Mouse (Mus musculus): ENCODE measurements at regions not wholly inside any gene's neighbourhood (a gene's known extent, or its start where the extent isn't known, plus 50 kb on each side); places are given as distances from the start of the nearest gene placed in this dataset.

DNA sequence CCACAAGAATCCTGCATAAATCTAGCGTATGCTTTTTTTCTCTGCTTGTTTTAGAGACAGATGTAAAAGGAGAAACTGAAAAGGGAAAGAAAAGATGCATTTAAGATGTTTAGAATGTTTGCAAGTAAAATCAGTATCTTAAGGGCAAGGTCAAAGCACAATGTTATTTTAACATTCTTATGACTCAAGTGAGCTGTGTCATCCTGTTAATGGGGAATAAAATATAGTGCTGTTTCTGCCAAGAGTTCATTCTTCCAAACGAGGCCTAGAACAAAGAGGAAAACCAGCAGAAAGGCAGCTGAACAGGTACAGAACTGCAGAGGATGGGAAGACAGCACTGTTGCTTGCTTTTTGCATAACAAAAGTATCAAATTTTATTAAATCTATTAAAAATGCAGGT is 156.7 kb upstream of the Tmtc1 start:
- no peak for DNase-seq (ENCODE audit: low spot score in 2 of 2)

DNA sequence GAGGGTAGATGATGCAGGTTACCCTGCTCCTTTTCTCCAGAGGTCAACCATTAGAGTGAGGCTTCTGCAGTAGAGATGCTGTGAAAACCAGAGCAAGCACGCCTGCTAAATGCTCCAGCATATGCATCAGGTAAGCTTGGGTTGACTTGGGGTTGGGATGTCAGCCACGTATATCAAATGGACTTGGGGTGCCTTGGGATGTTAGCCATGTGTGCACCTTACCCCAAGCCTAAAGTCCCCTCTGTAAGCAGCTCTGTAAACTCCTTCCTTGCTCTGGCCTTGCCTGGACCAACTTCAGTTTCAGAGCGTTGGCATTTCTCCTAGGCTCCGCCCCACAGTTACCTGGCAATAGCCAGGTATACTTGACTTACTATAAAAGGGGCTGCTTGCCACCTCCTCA is 155.3 kb upstream of the Tmtc1 start:
- no peak for DNase-seq (ENCODE audit: low spot score in 2 of 2)

DNA sequence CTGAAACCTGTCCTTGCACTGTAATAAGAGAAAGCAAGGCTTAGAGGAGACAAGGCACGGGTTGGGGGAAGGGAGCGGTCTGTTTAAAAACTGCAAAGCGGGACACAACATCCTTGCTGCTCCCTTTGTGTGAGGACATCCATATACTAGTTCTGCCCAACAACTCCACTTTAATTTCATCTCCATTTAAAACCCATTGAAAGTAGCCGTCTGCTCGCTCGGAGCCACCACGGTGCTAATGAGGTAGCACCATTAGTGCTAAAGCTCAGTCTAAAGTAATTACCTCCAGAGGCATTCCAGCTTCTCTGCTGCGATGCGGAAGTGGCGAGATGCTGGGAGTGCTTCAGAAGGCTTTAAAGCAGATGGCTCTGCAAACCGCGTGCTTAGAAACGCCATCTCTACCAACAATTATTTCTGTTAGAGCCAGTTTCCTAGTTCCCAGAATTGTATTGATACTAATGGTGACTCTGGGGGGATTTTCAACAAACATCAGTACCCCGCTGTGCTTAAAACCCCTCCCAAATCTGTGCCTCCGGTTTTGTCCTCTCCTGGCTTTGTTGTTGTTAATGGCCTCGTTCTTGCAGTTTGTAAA is 154.7 kb upstream of the Tmtc1 start:
- DNase-seq (ENCODE audit: low spot score in 2 of 2): peak in 1 of 2 experiments; percentile 22

DNA sequence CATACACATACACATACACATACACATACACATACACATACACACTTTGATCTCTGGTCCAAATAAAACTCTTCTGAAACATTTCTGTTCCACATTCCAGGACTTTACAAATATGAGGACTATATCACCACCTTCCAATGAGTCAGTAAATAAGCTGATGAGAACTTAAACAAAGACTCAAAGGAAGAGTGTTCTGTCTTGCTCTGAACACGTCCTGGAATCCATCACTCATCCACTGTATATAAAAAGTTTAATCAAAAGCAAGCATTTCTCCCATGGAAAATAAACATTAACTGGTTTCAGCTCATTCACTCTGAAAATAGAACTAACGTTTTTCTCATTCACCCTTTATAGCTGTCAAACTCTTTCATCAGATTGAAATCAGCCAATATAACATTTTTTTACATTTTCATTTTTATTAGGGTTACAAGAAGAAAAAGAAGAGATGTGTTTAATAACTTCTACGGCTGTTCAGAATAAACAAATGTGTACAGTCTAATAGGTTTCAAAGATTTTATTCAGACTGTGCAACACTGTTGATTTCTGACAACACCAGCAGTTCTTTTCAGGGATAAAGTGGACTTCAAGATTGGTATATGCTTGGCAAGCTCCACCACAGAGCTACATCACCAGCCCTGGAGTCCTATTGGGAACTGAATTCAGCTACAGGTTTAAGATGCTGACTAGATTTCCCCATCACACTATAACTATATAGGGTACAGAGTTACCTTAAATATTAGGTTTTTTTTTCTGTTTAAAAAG is 151.0 kb upstream of the Tmtc1 start:
- no peak for DNase-seq (ENCODE audit: low spot score in 2 of 2)

DNA sequence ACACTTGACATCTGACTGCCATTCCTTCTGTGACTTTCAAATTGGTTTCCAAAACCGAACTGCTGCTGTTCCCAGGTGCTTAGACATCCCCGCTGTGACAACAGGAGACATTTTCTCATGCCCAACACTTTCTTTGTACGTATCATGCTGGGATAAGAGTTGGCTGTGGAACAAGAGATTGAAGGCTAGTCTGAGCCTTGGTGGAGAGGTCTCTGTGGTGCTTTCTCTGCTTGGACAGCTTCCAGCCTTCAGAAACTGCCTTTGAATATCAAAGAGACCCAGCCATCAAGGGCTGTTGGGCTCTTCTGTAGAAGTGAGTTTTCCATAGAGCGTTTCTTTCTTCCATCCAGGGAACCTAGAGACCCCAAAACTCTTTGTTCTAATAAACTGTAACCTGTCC is 144.8 kb upstream of the Tmtc1 start:
- DNase-seq (ENCODE audit: low spot score in 2 of 2): no peak

DNA sequence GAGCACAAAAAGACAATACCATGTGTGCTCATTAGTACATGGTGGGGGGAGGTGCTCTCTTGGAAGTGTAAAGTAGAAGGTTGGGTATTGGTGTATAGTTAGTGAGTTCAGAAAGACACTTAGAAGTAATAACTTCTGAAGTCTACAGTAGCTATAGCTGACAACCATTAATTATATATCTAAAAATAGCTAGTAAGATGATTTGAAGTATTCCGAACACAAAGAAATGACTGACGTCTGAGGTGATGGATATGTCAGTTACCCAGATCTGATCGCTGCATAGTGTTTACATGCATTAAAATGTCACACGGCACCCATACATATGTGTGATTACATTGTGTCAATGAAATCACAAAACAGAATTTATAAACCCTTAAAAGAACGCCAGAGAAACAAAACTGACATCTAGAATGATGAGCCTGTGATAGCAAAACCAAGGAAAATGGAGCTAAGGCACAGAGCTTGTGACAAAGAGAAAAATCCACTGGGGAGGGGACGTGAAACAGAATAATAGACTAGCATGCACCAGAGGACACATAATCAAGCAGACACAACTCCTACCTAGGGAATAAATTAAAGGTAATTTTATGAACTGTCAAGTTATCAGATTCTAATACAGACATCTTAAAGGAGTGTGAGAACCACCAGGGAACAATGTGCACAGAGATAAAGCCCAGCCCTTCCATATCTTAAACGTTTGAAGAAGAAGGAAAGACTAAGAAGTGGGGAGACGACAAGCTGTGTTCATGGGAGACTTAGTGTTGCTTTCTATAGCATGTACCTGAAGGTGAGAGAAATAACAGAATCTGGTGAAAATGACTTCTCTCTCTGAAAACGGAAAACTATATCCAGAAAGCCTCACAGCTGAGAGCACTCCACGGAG is 142.5 kb upstream of the Tmtc1 start:
- no peak for DNase-seq (ENCODE audit: low spot score in 2 of 2)

DNA sequence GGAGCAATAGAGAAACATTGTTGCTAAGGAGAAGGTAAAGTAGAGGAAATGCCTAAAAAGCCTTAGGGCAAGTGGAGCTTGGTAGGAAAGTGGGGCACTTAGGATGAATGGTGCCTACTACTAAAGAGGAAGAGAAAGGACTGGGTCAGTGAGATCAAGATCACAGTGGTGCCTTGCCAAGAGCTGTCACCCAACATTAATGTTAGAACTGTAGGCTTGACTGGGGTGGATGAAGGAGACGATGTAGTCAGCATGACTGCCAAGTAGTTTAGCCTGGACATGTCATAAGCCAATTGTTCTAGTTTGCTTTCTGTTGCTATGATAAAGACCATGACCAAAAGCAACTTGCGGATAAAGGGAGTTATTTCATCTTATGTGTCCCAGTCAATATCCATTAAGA is 139.9 kb upstream of the Tmtc1 start:
- DNase-seq (ENCODE audit: low spot score in 2 of 2): no peak

DNA sequence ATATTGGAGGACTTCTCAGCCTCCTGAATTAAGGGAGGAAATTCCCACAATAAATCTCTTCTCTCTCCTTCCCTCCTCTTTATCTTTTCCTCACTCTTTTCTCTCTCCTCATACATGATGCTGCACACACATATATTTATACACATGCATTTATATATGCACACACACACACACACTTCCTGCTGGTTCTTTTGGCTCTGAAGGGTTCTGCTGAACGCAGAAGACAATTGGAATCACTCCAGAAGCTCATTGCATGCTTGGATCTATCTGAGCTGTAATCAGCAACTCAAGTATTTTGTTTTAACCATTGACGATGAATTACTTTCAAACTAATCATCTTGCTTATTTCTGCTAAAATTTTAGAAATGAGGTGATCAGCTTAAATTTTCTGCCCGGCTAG is 134.1 kb upstream of the Tmtc1 start:
- no peak for DNase-seq (ENCODE audit: low spot score in 2 of 2)

DNA sequence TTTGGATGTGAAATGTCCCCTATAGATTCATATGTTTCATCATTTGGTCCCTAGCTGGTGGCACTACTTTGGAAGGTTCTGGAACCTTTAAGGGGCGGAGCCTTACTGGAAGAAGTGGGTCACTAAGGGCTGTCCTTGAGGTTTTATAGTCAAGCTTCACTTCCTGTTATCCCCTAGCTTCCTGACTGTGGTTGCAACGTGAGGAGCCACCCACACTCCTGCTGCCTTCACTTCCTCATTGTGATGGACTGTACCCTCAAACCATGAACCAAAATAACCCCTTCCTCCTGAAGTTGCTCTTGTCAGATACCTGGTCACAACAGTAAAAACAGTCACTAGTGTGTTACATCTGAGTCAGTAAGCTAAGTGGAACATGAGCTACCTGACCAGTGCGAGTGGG is 133.5 kb upstream of the Tmtc1 start:
- DNase-seq (ENCODE audit: low spot score in 2 of 2): no peak

DNA sequence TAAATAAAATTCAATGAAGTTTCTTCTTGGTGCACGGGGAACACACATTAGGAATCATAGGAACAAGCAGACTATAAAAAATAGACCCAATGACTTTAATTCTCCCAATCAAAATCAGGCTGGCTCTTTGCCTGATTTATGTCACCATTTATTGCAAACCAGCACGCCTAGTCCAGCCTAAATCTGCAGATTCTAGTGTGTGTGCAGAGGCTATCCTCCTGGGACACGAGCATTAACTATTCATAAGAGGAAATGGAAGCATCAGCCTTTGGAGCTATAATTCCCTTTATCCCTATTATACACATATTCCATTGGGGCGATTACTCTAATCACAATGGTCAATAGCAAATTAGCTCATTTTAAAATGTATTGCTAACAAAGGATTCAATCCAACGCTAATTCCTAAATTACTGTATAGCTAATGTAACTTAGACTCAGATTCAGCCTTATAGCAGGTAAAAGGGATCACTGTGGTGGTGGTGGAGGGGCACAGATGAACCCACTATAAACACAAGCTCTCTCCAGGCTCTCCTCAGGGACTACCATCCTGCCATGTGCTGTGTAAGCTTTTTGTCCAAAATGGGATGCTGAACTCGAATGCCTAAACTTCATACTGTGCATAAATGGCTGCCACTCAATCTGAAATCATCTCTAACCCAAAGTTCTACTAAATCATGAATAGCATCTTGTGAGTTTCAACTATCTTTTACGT is 130.7 kb upstream of the Tmtc1 start:
- no peak for DNase-seq (ENCODE audit: low spot score in 2 of 2)

DNA sequence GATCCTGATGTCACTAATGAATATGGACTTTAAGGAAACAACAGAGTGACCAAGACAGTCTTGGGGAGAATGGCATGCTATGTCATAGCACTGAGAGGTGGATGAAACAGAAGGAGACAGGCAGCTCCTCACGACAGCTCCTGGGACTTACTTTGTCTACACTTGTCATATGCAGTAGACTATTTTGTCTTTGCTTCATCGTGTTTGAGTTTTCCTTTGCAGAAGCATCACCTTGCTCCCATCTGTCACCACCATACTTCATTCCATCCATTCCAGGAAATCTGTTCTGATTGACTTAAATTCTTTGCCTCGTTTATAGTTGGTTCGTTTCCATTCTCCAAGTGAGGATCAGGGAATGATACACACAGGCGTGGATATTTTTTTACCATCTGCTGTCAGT is 128.0 kb upstream of the Tmtc1 start:
- DNase-seq (ENCODE audit: low spot score in 2 of 2): peak in 1 of 2 experiments; percentile 19

DNA sequence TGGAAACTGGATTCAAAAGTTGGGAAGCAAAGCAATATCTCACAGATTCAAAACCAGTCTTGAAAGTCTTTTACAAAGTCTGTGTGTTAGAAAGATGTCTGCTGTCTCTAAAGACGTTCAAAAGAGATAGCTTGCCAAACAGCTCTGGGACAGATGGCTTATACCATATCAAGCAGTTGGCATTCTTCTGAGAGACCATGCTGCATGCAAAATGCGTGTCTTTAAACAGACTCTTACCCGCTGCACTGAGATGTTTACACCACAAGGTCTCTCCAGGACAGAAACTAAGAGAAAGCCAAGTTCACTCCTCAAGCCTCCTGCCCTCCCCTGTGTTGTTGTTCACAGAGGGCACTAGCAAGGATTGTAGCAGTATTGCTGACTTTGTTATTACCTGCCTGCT is 127.5 kb upstream of the Tmtc1 start:
- DNase-seq (ENCODE audit: low spot score in 2 of 2): peak in 1 of 2 experiments; percentile 80

DNA sequence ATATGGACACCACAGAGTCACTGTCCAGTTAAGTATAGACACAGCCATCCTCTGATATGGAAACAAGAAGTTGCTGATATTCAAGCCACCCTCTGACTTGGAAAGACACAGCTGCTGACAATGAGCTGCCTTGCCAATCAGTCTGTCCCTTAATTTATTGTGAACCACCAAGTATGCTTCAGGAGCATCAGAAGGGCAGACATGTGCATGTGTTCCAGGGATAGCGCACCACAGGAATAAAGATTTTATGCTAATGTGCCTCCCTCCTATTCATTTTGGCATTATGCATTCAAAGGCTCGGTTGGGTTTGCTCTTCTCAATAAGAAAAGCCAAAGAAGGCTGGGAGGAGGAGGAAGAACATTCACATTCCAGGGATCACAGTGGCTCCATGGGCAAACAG is 120.0 kb upstream of the Tmtc1 start:
- DNase-seq (ENCODE audit: low spot score in 2 of 2): no peak

DNA sequence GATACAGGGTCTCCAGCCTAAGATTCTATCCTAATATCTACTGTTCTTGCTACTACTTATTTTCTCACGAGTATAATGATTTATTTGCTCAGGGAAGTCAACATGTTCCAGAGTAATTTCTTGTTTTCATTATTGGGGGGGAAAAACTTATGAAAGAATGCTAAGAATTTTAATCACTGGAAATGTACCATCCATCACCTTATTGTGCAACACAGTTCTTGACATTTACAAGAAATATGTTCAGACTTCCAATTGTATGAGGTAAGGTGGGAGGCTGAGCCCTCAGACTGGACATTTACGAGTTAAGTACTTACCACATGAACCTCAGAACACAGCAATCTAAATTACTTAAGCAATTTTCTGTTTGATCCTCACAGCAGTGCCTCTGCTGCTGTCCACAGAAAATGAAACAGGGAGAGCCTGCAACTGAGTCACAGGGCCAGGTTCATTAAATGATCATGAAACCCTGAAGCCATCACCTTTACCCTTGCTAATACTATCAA is 118.1 kb upstream of the Tmtc1 start:
- no peak for DNase-seq (ENCODE audit: low spot score in 2 of 2)

DNA sequence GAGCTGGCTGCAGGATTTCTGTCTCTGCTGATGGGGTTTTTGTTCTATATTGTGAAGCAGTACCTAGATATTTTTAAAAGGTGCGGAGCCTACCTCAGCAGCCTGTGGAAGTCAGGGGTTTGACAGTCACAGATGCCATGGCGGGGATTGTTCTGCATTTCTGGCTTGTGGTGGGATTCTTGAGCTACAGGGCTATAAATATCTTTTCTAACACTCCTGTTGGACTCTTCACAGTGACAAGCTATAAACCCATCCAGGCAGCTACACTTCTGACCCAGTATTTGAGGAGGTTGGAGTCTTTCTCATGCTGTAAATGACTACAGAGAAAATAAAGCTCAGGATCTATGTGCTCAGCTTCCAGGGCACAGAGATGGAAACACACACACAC is 112.3 kb upstream of the Tmtc1 start:
- peak in 1 of 2 experiments; percentile 45 for DNase-seq (ENCODE audit: low spot score in 2 of 2)

DNA sequence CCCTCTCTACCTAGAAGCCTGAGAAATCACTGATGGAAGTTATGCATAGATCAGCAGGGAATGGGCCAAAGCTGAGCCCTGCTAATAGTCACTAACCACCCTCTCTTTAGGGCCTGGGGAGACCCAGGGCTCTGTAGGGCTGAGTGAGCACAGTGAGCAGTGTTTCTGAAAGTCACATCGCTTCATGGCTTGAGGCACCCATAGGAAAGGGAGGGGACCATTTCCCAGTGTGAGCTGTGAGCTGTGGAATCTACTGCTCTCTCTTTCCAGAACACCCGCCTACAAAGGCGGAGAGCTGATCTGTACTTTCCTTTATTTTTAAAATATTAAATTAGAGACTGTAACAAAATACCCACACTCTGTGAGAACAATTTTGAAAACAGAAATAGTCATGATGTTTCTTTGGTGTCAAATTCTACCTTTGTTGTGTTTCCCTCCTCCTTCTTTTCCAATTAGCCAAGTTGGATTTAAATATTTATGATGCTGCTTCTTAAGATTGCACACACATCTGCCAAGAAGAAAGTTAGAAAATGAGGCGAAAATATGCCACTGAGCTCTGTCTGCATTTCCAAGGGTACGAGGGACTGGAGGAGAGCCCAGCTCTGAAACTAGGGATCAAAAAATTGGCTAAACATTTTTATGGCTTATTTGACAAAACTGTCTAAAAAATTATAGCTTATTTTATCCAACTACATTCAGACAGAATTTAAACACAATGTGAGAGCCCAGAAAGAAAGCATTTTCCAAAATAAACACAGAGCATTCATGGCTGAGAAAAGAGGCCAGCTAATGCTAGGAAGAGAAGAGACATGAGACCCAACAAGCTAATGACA is 111.7 kb upstream of the Tmtc1 start:
- DNase-seq (ENCODE audit: low spot score in 2 of 2): peak; percentile 57 to 67

DNA sequence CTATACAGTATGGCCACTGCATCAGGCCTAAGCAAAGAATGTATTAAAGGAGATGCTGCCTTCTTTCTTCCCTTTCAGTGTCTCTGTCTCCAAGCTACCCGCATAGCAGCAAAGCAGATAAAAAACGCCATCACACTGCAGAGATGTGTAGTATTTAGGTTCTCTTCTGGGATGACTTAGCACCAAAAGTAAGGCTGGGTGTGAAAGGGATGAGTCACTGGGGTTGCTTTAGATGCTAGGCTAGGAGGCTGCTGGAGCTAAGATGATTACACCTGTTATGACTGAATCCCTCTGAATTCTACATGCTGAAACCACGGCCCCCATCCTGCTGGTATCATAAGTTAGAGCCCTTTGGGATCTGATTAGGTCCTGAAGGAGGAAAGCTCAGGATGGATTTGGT is 110.3 kb upstream of the Tmtc1 start:
- peak in 1 of 2 experiments; percentile 35 for DNase-seq (ENCODE audit: low spot score in 2 of 2)

DNA sequence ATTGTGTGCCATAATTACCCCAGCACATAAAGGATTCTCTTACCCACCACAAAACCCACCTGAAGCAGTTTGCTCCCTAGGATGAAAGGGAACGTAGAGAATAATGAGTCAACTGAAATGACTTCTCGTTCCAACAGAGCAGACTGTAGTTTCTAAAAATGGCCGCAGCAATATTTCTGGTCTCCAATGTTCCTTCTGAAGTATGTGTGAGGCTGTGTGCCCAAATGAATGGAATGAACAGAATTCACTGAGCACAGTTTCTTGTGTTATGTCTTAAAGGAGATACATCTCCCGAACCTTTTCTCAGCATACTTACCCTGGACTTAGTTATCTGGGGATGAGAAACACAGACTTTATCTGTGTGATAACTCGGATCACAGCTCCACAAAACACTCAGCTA is 109.4 kb upstream of the Tmtc1 start:
- DNase-seq (ENCODE audit: low spot score in 2 of 2): peak in 1 of 2 experiments; percentile 56

DNA sequence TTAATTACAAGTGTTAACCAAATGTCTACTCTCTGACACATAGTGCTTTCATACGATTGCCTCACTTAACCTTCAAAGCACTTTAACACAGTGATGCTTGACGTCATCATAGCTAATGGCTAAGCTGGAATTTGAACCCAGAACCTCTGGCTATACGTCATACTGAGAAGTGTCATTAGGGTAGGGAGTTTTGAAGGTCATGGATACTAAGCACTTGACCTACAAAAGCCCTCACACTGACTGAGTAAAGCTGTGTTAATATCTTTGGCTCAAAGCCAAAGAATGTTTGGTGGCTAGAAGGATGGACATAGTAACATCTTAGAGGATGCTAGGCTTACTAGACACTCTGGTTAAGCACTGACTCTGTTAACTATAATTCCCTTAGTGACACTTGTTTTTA is 106.9 kb upstream of the Tmtc1 start:
- no peak for DNase-seq (ENCODE audit: low spot score in 2 of 2)

DNA sequence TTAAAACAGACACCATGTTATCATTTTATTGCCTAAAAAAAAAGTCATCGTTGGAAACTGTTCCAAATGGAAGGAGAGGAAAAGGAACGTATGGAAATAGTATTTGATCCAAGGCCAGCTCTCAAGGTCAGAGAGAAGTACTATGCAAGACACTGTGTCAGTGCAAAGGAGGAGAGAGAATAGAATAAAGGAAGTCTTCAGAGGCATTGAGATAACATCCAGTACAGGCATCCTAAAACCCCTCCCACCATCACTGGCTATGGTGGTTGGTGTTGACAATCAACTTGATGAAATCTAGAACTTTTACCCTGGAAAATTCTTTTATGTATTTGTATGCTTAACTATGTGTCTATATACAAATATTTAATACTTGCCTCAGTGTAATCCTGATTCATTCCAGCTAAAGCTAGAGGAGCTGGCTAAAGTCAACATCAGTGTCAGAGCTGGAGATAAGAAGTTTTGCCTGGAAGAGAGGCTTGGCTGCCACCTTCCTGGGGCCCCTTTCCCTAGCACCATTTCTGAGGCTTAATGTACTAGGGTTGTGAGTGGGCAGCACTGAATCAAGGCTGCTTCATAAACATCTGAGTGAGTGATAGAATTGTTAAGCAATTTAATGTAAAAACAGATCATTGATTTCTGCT is 104.1 kb upstream of the Tmtc1 start:
- DNase-seq (ENCODE audit: low spot score in 2 of 2): no peak
